Mouse (Mus musculus): ENCODE measurements around the gene Nectin2. TPM values are rescaled to one million over a fixed set of nuclear protein-coding genes. Genes with fewer than 3 reads are reported as not detected.

The Nectin2 gene
- polyA plus RNA-seq, 1 experiment from 2014 or later = 143 TPM

GRCm38 (mm10) chr7:19678901-19679300, 71.4 kb downstream of the Nectin2 start:
- peaks cover 12% of the 10 kb centered on the region; the same call in 1 of the 2 replicates for H3K4me1 ChIP-seq (ENCODE audit: control insufficient read depth, insufficient read depth, low read length)
- ATAC-seq = no peak
- no peak overlapping the region for H3K9ac ChIP-seq (ENCODE audit: low read depth, low read length)
- no peak overlapping the region for H3K4me2 ChIP-seq (ENCODE audit: low read depth, low read length)
- H3K36me3 ChIP-seq (ENCODE audit: control insufficient read depth, insufficient read depth, low read length) = no peaks in the 10 kb centered on the region
- H3K9me3 ChIP-seq (ENCODE audit: control insufficient read depth, low read length) = no peaks in the 10 kb centered on the region
- 92% methylated on average over 3 of the region's 3 CpGs for WGBS
- no peak overlapping the region for H3K27ac ChIP-seq (ENCODE audit: low read length)
- no peak overlapping the region for H3K4me3 ChIP-seq (ENCODE audit: low read length)
- H3K27me3 ChIP-seq (replicated peaks; ENCODE audit: control insufficient read depth, insufficient read depth, low read length) = no peaks in the 10 kb centered on the region

GRCm38 (mm10) chr7:19677872-19678271, 72.4 kb downstream of the Nectin2 start, which contains the start of gene Apoc2:
Gene Apoc2 (minus strand): TSS chr7:19677941.
- Histone ChIP-seq H3K4me2 (ENCODE audit: low read depth, low read length) (no peak within 1 kb of the TSS), H3K27ac (ENCODE audit: low read length) (peak within 1 kb of the TSS; percentile 73), H3K36me3 (ENCODE audit: control insufficient read depth, insufficient read depth, low read length) (no peaks in the 10 kb centered on the region), H3K4me3 (ENCODE audit: low read length) (no peak within 1 kb of the TSS; the same call in 1 of the 2 replicates), H3K9me3 (ENCODE audit: control insufficient read depth, low read length) (no peaks in the 10 kb centered on the region), H3K4me1 (ENCODE audit: control insufficient read depth, insufficient read depth, low read length) (peaks cover 12% of the 10 kb centered on the region; the same call in 1 of the 2 replicates), H3K9ac (ENCODE audit: low read depth, low read length) (no peak within 1 kb of the TSS), H3K27me3 (replicated peaks; ENCODE audit: control insufficient read depth, insufficient read depth, low read length) (no peaks in the 10 kb centered on the region)
- ATAC-seq = peak; percentile 54
- 46% methylated on average over 8 of the region's 8 CpGs for WGBS

GRCm38 (mm10) chr7:19676662-19677061, 73.6 kb downstream of the Nectin2 start:
- WGBS = 81% methylated on average over 1 of the region's 1 CpGs
- no peaks in the 10 kb centered on the region for H3K27me3 ChIP-seq (replicated peaks; ENCODE audit: control insufficient read depth, insufficient read depth, low read length)
- no peaks in the 10 kb centered on the region for H3K9me3 ChIP-seq (ENCODE audit: control insufficient read depth, low read length)
- peak overlapping the region; percentile 11; the same call in 1 of the 2 replicates for H3K4me2 ChIP-seq (ENCODE audit: low read depth, low read length)
- no peaks in the 10 kb centered on the region for H3K36me3 ChIP-seq (ENCODE audit: control insufficient read depth, insufficient read depth, low read length)
- peak; percentile 79 for ATAC-seq
- peak overlapping the region; percentile 28 for H3K4me3 ChIP-seq (ENCODE audit: low read length)
- peaks cover 12% of the 10 kb centered on the region; the same call in 1 of the 2 replicates for H3K4me1 ChIP-seq (ENCODE audit: control insufficient read depth, insufficient read depth, low read length)
- no peak overlapping the region; the same call in 1 of the 2 replicates for H3K27ac ChIP-seq (ENCODE audit: low read length)
- H3K9ac ChIP-seq (ENCODE audit: low read depth, low read length) = peak overlapping the region; percentile 46

- H3K9ac ChIP-seq (ENCODE audit: low read depth, low read length) = no peak overlapping the region
- 86% methylated on average over 10 of the region's 10 CpGs for WGBS
- ATAC-seq = no peak
- H3K27me3 ChIP-seq (replicated peaks; ENCODE audit: control insufficient read depth, insufficient read depth, low read length) = no peaks in the 10 kb centered on the region
- H3K27ac ChIP-seq (ENCODE audit: low read length) = no peak overlapping the region
- H3K4me2 ChIP-seq (ENCODE audit: low read depth, low read length) = no peak overlapping the region
- H3K4me1 ChIP-seq (ENCODE audit: control insufficient read depth, insufficient read depth, low read length) = peaks cover 9% of the 10 kb centered on the region; the same call in 1 of the 2 replicates
- H3K36me3 ChIP-seq (ENCODE audit: control insufficient read depth, insufficient read depth, low read length) = no peaks in the 10 kb centered on the region
- peak overlapping the region; percentile 28 for H3K4me3 ChIP-seq (ENCODE audit: low read length)
- H3K9me3 ChIP-seq (ENCODE audit: control insufficient read depth, low read length) = no peaks in the 10 kb centered on the region
Measured at GRCm38 (mm10) chr7:19675824-19676223, 74.5 kb downstream of the Nectin2 start.

- no peak overlapping the region for H3K4me3 ChIP-seq (ENCODE audit: low read length)
Measured at GRCm38 (mm10) chr7:19673083-19673699, 77.1 kb downstream of the Nectin2 start.

GRCm38 (mm10) chr7:19671511-19671910, 78.8 kb downstream of the Nectin2 start:
- Histone ChIP-seq H3K27ac (ENCODE audit: low read length) (no peak overlapping the region), H3K9ac (ENCODE audit: low read depth, low read length) (no peak overlapping the region), H3K27me3 (replicated peaks; ENCODE audit: control insufficient read depth, insufficient read depth, low read length) (no peaks in the 10 kb centered on the region), H3K36me3 (ENCODE audit: control insufficient read depth, insufficient read depth, low read length) (no peaks in the 10 kb centered on the region), H3K4me3 (ENCODE audit: low read length) (no peak overlapping the region), H3K4me1 (ENCODE audit: control insufficient read depth, insufficient read depth, low read length) (0 out of 2 replicates have a peak, but pooled peaks cover 5% of the 10 kb centered on the region), H3K4me2 (ENCODE audit: low read depth, low read length) (no peak overlapping the region), H3K9me3 (ENCODE audit: control insufficient read depth, low read length) (no peaks in the 10 kb centered on the region)
- 76% methylated on average over 10 of the region's 10 CpGs for WGBS
- no peak for ATAC-seq

More at GRCm38 (mm10) chr7:19673083-19673699, 77.1 kb downstream of the Nectin2 start:
- H3K9ac ChIP-seq (ENCODE audit: low read depth, low read length) = no peak overlapping the region
- peaks cover 14% of the 10 kb centered on the region; the same call in 1 of the 2 replicates for H3K4me1 ChIP-seq (ENCODE audit: control insufficient read depth, insufficient read depth, low read length)
- no peak overlapping the region for H3K4me2 ChIP-seq (ENCODE audit: low read depth, low read length)
- no peaks in the 10 kb centered on the region for H3K27me3 ChIP-seq (replicated peaks; ENCODE audit: control insufficient read depth, insufficient read depth, low read length)
- H3K9me3 ChIP-seq (ENCODE audit: control insufficient read depth, low read length) = no peaks in the 10 kb centered on the region
- WGBS = 63% methylated on average over 14 of the region's 14 CpGs
- no peaks in the 10 kb centered on the region for H3K36me3 ChIP-seq (ENCODE audit: control insufficient read depth, insufficient read depth, low read length)
- H3K27ac ChIP-seq (ENCODE audit: low read length) = no peak overlapping the region
- ATAC-seq = no peak

GRCm38 (mm10) chr7:19668947-19669721, 81.1 kb downstream of the Nectin2 start:
- H3K9ac ChIP-seq (ENCODE audit: low read depth, low read length) = peak overlapping the region; percentile 63
- WGBS = 7% methylated on average over 10 of the region's 10 CpGs

GRCm38 (mm10) chr7:19667434-19667833, 82.8 kb downstream of the Nectin2 start:
- H3K4me1 ChIP-seq (ENCODE audit: control insufficient read depth, insufficient read depth, low read length) = peaks cover 20% of the 10 kb centered on the region
- no peak overlapping the region for H3K4me3 ChIP-seq (ENCODE audit: low read length)
- ATAC-seq = no peak
- no peaks in the 10 kb centered on the region for H3K27me3 ChIP-seq (replicated peaks; ENCODE audit: control insufficient read depth, insufficient read depth, low read length)
- H3K36me3 ChIP-seq (ENCODE audit: control insufficient read depth, insufficient read depth, low read length) = no peaks in the 10 kb centered on the region
- H3K9ac ChIP-seq (ENCODE audit: low read depth, low read length) = no peak overlapping the region
- no peak overlapping the region for H3K4me2 ChIP-seq (ENCODE audit: low read depth, low read length)
- no peaks in the 10 kb centered on the region for H3K9me3 ChIP-seq (ENCODE audit: control insufficient read depth, low read length)
- 68% methylated on average over 2 of the region's 2 CpGs for WGBS
- no peak overlapping the region for H3K27ac ChIP-seq (ENCODE audit: low read length)

More at GRCm38 (mm10) chr7:19668947-19669721, 81.1 kb downstream of the Nectin2 start:
- H3K4me3 ChIP-seq (ENCODE audit: low read length) = no peak overlapping the region
- no peaks in the 10 kb centered on the region for H3K27me3 ChIP-seq (replicated peaks; ENCODE audit: control insufficient read depth, insufficient read depth, low read length)
- H3K9me3 ChIP-seq (ENCODE audit: control insufficient read depth, low read length) = no peaks in the 10 kb centered on the region
- H3K4me1 ChIP-seq (ENCODE audit: control insufficient read depth, insufficient read depth, low read length) = peaks cover 11% of the 10 kb centered on the region
- peak overlapping the region; percentile 39 for H3K4me2 ChIP-seq (ENCODE audit: low read depth, low read length)
- H3K27ac ChIP-seq (ENCODE audit: low read length) = peak overlapping the region; percentile 84
- peak; percentile 83 for ATAC-seq
- H3K36me3 ChIP-seq (ENCODE audit: control insufficient read depth, insufficient read depth, low read length) = no peaks in the 10 kb centered on the region

GRCm38 (mm10) chr7:19666750-19667149, 83.5 kb downstream of the Nectin2 start:
- Histone ChIP-seq H3K27ac (ENCODE audit: low read length) (no peak overlapping the region), H3K36me3 (ENCODE audit: control insufficient read depth, insufficient read depth, low read length) (no peaks in the 10 kb centered on the region), H3K9me3 (ENCODE audit: control insufficient read depth, low read length) (no peaks in the 10 kb centered on the region), H3K4me1 (ENCODE audit: control insufficient read depth, insufficient read depth, low read length) (peaks cover 20% of the 10 kb centered on the region), H3K4me2 (ENCODE audit: low read depth, low read length) (no peak overlapping the region), H3K4me3 (ENCODE audit: low read length) (no peak overlapping the region), H3K9ac (ENCODE audit: low read depth, low read length) (no peak overlapping the region), H3K27me3 (replicated peaks; ENCODE audit: control insufficient read depth, insufficient read depth, low read length) (no peaks in the 10 kb centered on the region)
- WGBS = 69% methylated on average over 3 of the region's 3 CpGs
- ATAC-seq = no peak
